Mouse (Mus musculus) heart, postnatal 25 days (tissue): ENCODE results near the gene Ppp1r12a. TPM values are rescaled to one million over a fixed set of nuclear protein-coding genes. Genes with fewer than 3 reads are reported as not detected.

ENCODE experiments used
- DNase-seq: peaks from one replicate; pipeline ENCODE4 v3.0.0; 2022; ENCODE audit warnings: low spot score
- intact Hi-C: fragments of 180-260 bp; cut with DNase I; formaldehyde crosslinking; loops from one replicate; pipeline ENCODE4 v1.15.1; 2025
- total RNA-seq, 2 experiments: library from RNA; stranded (reverse); gene quantifications; 2 replicates each; pipeline ENCODE4 v1.2.3; 2021

Gene Ppp1r12a
- total RNA-seq, 2 experiments from 2014 or later, result 58.1 to 61.7 TPM

GRCm38 (mm10) chr10:108314396-108314795 lies 152.4 kb downstream of the Ppp1r12a start:
- intact Hi-C loops, result no loop called here
- DNase-seq, result no peak

- DNase-seq, result no peak
- intact Hi-C loops, result no loop called here
Observed at GRCm38 (mm10) chr10:108315236-108315635, 153.2 kb downstream of the Ppp1r12a start.

- DNase-seq, result no peak
- intact Hi-C loops, result no loop called here
Observed at GRCm38 (mm10) chr10:108328356-108328755, 166.4 kb downstream of the Ppp1r12a start.

DNA sequence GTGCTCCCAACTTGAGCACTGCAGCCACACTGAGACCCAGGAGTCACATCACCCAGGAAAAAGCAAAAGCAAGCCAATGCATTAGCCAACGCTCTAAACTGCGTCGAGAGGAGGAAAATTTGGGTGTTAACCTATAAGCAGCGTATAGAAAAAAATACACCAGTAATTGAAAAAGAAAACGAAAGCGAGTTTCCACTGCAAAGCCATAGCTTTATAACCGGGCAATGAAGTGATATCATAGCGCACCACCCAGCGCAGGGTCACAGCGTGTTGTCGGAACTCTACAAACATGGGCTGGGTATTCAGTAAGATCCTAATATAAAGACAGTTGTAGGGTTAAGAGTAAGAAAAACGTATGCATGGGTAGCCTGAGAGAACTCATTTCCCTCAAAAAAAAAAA lies 167.0 kb downstream of the Ppp1r12a start:
- intact Hi-C loops, result no loop called here
- DNase-seq, result no peak

DNA sequence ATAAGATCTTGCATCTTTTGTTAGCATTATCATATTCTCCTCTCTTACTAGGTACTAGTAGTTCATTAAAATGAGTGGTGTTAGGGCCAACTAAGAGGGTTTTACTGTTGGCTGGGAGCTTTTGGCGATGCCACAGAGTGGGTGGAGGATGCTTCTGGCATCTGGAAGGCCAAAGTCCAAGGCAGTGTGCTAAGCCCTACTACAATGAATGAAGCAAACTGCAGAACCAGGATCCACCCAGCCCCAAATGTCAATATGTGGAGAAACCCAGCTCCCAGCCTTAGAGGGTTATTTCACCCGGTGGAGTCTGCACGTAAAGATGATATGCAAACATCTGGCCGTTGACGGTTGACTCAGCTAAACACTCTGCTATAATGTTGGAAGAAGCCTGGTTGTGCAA lies 167.8 kb downstream of the Ppp1r12a start:
- DNase-seq, result no peak
- intact Hi-C loops, result loop anchor here (5.0 kb wide), 1 partner anchor 118 kb away; no protein-coding TSS in a partner anchor

DNA sequence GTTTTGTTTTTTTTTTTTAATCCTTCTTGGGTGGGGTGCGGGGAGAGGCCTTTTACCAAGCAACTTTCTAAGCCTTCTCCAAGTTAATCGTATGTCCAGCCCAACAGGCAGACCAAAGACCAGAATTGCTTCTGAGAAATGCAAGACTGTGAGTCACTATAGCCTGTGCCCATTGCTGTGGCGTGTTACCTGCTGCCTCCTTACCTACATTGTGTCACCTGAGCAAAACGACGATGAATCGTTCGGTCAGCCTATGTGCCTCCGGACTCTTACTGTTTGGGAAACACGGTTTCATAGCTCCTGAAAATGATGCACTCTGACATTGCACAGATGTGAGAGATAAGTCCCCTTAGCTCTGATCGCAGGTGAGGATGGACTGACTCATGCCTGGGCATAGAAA lies 169.0 kb downstream of the Ppp1r12a start:
- DNase-seq, result no peak
- intact Hi-C loops, result loop anchor here (5.0 kb wide), 1 partner anchor 116 kb away; no protein-coding TSS in a partner anchor

DNA sequence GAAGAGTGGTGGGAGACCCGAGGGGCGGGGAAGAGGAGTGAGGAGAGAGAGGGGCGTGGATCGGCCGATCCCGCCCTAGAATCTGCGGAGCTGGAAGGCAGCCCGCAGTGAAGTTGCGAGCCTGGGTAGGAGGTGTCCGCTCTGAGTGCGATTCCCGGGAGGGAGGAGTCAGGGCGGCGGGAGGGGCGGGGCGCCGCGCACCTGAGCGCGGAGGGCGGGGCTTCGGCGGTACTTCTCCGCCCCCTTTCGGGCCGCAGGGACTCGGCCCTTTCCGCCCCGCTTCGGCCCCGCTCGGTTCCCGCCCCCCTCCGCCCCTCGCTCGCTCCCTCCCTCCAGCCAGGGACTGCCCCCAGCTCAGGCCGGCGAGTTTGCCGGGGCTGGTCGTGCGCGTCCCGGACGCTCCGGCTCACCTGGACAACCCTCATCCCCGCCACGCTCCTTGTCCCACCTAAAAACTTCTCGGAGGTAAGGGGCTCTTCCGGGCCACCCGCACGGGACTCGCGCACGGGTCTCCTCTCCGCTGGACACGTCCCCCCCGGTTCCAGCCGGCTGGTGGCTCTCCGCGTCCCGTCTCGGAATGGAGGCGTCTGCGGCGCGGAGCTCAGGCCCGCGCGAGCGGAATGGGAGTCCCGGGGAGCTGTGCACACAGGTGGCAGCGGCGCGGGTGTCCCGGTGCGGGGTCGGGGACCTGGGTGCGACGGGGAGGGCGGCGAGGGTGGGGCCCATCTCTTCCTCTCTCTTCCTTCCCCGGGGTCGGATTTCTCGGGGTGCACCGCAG lies 170.0 kb downstream of the Ppp1r12a start, which contains the start of gene Pawr:
TSS of gene Pawr (plus strand) at position 338 of the 778 bp plus-strand sequence.
- peak; percentile 23 for DNase-seq
- intact Hi-C loops, result loop anchor here (5.0 kb wide), 1 partner anchor 115 kb away; no protein-coding TSS in a partner anchor

DNA sequence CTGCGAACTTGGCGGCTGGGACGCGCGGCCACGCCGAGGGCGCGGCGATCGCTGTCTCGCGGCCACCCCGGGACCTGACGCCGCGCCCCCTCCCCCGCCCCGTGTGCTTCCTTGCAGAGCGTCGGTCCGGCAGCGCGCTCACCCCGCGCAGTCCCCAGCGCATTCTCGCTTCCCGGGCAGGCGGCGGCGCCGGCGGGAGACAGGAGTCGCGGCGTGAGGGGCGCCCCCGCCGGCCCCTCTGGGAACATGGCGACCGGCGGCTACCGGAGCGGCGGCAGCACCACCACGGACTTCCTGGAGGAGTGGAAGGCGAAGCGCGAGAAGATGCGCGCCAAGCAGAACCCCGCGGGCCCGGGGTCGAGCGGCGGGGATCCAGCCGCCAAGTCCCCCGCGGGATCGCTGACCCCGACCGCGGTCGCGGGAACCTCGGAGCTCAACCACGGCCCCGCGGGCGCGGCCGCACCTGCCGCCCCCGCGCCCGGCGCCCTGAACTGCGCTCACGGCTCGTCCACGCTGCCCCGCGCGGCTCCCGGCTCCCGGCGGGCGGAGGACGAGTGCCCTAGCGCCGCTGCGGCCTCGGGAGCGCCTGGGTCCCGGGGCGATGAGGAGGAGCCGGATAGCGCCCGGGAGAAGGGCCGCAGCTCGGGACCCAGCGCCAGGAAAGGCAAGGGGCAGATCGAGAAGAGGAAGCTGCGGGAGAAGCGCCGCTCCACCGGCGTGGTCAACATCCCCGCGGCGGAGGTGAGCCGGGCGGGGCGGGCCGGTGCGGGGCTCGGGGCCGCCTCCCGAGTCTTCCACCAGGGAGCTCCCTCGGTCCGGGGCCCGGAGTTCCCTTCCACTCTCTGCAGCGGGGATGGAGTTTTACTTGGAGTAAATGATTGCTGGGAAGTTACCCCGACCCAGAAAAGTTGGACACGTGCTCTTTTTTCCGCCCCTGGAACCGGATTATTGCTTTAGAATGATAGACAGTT lies 170.9 kb downstream of the Ppp1r12a start:
- intact Hi-C loops, result loop anchor here (5.0 kb wide), 1 partner anchor 114 kb away; no protein-coding TSS in a partner anchor
- DNase-seq, result peak; percentile 17

GRCm38 (mm10) chr10:108333642-108334041 lies 171.6 kb downstream of the Ppp1r12a start:
- no peak for DNase-seq
- intact Hi-C loops, result loop anchor here (5.0 kb wide), 1 partner anchor 114 kb away; no protein-coding TSS in a partner anchor

Other genes with a start within 250 kb of the Ppp1r12a start
- gene Pawr, start 169.9 kb downstream of the Ppp1r12a start, total RNA-seq, result 1 to 10 TPM; 3.0 to 3.2 TPM